Mouse (Mus musculus): Measurements from ENCODE around the gene Tspan7. TPM values are rescaled to one million over a fixed set of nuclear protein-coding genes. Genes with fewer than 3 reads are reported as not detected.
A peak's percentile ranks its signal among the peaks of the same experiment; 100 is the strongest.

The Tspan7 gene
- polyA plus RNA-seq (2015; fragmentation: Nextera tagmentation; extraction: Ambion mirVana), result 166 and 168 TPM in 2 replicates

GRCm38 (mm10) chrX:10484872-10485569, at the start of gene Tspan7:
TSS of gene Tspan7 (plus strand) at chrX:10485158.
- Histone ChIP-seq H3K9ac (ENCODE audit: low read depth, low read length) (peak within 1 kb of the TSS; percentile 67), H3K27me3 (replicated peaks; ENCODE audit: control insufficient read depth, insufficient read depth, low read length) (no peaks in the 10 kb centered on the region), H3K27ac (ENCODE audit: low read length) (peak within 1 kb of the TSS; percentile 57), H3K36me3 (ENCODE audit: control insufficient read depth, insufficient read depth, low read length) (no peaks in the 10 kb centered on the region), H3K4me2 (ENCODE audit: low read depth, low read length) (peak within 1 kb of the TSS; percentile 58), H3K4me3 (ENCODE audit: low read length) (peak within 1 kb of the TSS; percentile 58), H3K9me3 (ENCODE audit: control insufficient read depth, low read length) (no peaks in the 10 kb centered on the region), H3K4me1 (ENCODE audit: control insufficient read depth, insufficient read depth, low read length) (no peaks in the 10 kb centered on the region)
- ATAC-seq, result peak; percentile 84
- WGBS, result 18% methylated on average over 35 of the region's 41 CpGs

- ATAC-seq, result peak; percentile 75
- Histone ChIP-seq H3K36me3 (ENCODE audit: control insufficient read depth, insufficient read depth, low read length) (no peaks in the 10 kb centered on the region), H3K9me3 (ENCODE audit: control insufficient read depth, low read length) (no peaks in the 10 kb centered on the region), H3K4me1 (ENCODE audit: control insufficient read depth, insufficient read depth, low read length) (no peaks in the 10 kb centered on the region), H3K27ac (ENCODE audit: low read length) (no peak overlapping the region), H3K4me3 (ENCODE audit: low read length) (no peak overlapping the region), H3K27me3 (replicated peaks; ENCODE audit: control insufficient read depth, insufficient read depth, low read length) (no peaks in the 10 kb centered on the region), H3K9ac (ENCODE audit: low read depth, low read length) (no peak overlapping the region), H3K4me2 (ENCODE audit: low read depth, low read length) (no peak overlapping the region)
- 78% methylated on average over 10 of the region's 10 CpGs for WGBS
Measured at GRCm38 (mm10) chrX:10449323-10449980, 35.5 kb upstream of the Tspan7 start.

- 45% methylated on average over 2 of the region's 2 CpGs for WGBS
- ATAC-seq, result no peak
- no peaks in the 10 kb centered on the region for H3K4me1 ChIP-seq (ENCODE audit: control insufficient read depth, insufficient read depth, low read length)
- H3K9me3 ChIP-seq (ENCODE audit: control insufficient read depth, low read length), result no peaks in the 10 kb centered on the region
- no peak overlapping the region for H3K4me3 ChIP-seq (ENCODE audit: low read length)
- no peak overlapping the region for H3K27ac ChIP-seq (ENCODE audit: low read length)
- no peak overlapping the region for H3K4me2 ChIP-seq (ENCODE audit: low read depth, low read length)
- no peaks in the 10 kb centered on the region for H3K36me3 ChIP-seq (ENCODE audit: control insufficient read depth, insufficient read depth, low read length)
- H3K27me3 ChIP-seq (replicated peaks; ENCODE audit: control insufficient read depth, insufficient read depth, low read length), result no peaks in the 10 kb centered on the region
- no peak overlapping the region for H3K9ac ChIP-seq (ENCODE audit: low read depth, low read length)
Measured at GRCm38 (mm10) chrX:10450143-10451060, 34.6 kb upstream of the Tspan7 start.

GRCm38 (mm10) chrX:10453798-10454197, 31.2 kb upstream of the Tspan7 start:
- no peak for ATAC-seq
- no peaks in the 10 kb centered on the region for H3K27me3 ChIP-seq (replicated peaks; ENCODE audit: control insufficient read depth, insufficient read depth, low read length)
- H3K9me3 ChIP-seq (ENCODE audit: control insufficient read depth, low read length), result no peaks in the 10 kb centered on the region
- H3K4me3 ChIP-seq (ENCODE audit: low read length), result no peak overlapping the region
- no peak overlapping the region for H3K9ac ChIP-seq (ENCODE audit: low read depth, low read length)
- WGBS, result 36% methylated on average over 1 of the region's 1 CpGs
- H3K36me3 ChIP-seq (ENCODE audit: control insufficient read depth, insufficient read depth, low read length), result no peaks in the 10 kb centered on the region
- no peaks in the 10 kb centered on the region for H3K4me1 ChIP-seq (ENCODE audit: control insufficient read depth, insufficient read depth, low read length)
- H3K4me2 ChIP-seq (ENCODE audit: low read depth, low read length), result no peak overlapping the region
- no peak overlapping the region for H3K27ac ChIP-seq (ENCODE audit: low read length)

GRCm38 (mm10) chrX:10457256-10457655, 27.7 kb upstream of the Tspan7 start:
- Histone ChIP-seq H3K4me3 (ENCODE audit: low read length) (no peak overlapping the region), H3K27ac (ENCODE audit: low read length) (no peak overlapping the region), H3K9ac (ENCODE audit: low read depth, low read length) (no peak overlapping the region), H3K36me3 (ENCODE audit: control insufficient read depth, insufficient read depth, low read length) (no peaks in the 10 kb centered on the region), H3K4me1 (ENCODE audit: control insufficient read depth, insufficient read depth, low read length) (no peaks in the 10 kb centered on the region), H3K9me3 (ENCODE audit: control insufficient read depth, low read length) (no peaks in the 10 kb centered on the region), H3K27me3 (replicated peaks; ENCODE audit: control insufficient read depth, insufficient read depth, low read length) (no peaks in the 10 kb centered on the region), H3K4me2 (ENCODE audit: low read depth, low read length) (no peak overlapping the region)
- no peak for ATAC-seq
- WGBS, result 88% methylated on average over 3 of the region's 3 CpGs

GRCm38 (mm10) chrX:10477088-10477487, 7.9 kb upstream of the Tspan7 start:
- H3K27me3 ChIP-seq (replicated peaks; ENCODE audit: control insufficient read depth, insufficient read depth, low read length), result no peaks in the 10 kb centered on the region
- no peaks in the 10 kb centered on the region for H3K4me1 ChIP-seq (ENCODE audit: control insufficient read depth, insufficient read depth, low read length)
- H3K9ac ChIP-seq (ENCODE audit: low read depth, low read length), result no peak overlapping the region
- no peaks in the 10 kb centered on the region for H3K36me3 ChIP-seq (ENCODE audit: control insufficient read depth, insufficient read depth, low read length)
- no peak overlapping the region for H3K4me3 ChIP-seq (ENCODE audit: low read length)
- H3K9me3 ChIP-seq (ENCODE audit: control insufficient read depth, low read length), result no peaks in the 10 kb centered on the region
- ATAC-seq, result peak; percentile 76
- H3K27ac ChIP-seq (ENCODE audit: low read length), result no peak overlapping the region; the same call in 1 of the 2 replicates
- no peak overlapping the region for H3K4me2 ChIP-seq (ENCODE audit: low read depth, low read length)
- 81% methylated on average over 1 of the region's 1 CpGs for WGBS

GRCm38 (mm10) chrX:10479031-10479886, 5.7 kb upstream of the Tspan7 start:
- Histone ChIP-seq H3K4me2 (ENCODE audit: low read depth, low read length) (no peak overlapping the region), H3K9me3 (ENCODE audit: control insufficient read depth, low read length) (no peaks in the 10 kb centered on the region), H3K9ac (ENCODE audit: low read depth, low read length) (no peak overlapping the region), H3K27me3 (replicated peaks; ENCODE audit: control insufficient read depth, insufficient read depth, low read length) (no peaks in the 10 kb centered on the region), H3K27ac (ENCODE audit: low read length) (no peak overlapping the region), H3K4me1 (ENCODE audit: control insufficient read depth, insufficient read depth, low read length) (no peaks in the 10 kb centered on the region), H3K4me3 (ENCODE audit: low read length) (no peak overlapping the region), H3K36me3 (ENCODE audit: control insufficient read depth, insufficient read depth, low read length) (no peaks in the 10 kb centered on the region)
- WGBS, result 67% methylated on average over 10 of the region's 10 CpGs
- ATAC-seq, result peak; percentile 39; the same call in 1 of the 2 replicates

GRCm38 (mm10) chrX:10479943-10480342, 5.0 kb upstream of the Tspan7 start:
- Histone ChIP-seq H3K27me3 (replicated peaks; ENCODE audit: control insufficient read depth, insufficient read depth, low read length) (no peaks in the 10 kb centered on the region), H3K9me3 (ENCODE audit: control insufficient read depth, low read length) (no peaks in the 10 kb centered on the region), H3K4me1 (ENCODE audit: control insufficient read depth, insufficient read depth, low read length) (no peaks in the 10 kb centered on the region), H3K4me3 (ENCODE audit: low read length) (no peak overlapping the region), H3K27ac (ENCODE audit: low read length) (no peak overlapping the region), H3K36me3 (ENCODE audit: control insufficient read depth, insufficient read depth, low read length) (no peaks in the 10 kb centered on the region), H3K9ac (ENCODE audit: low read depth, low read length) (no peak overlapping the region), H3K4me2 (ENCODE audit: low read depth, low read length) (no peak overlapping the region)
- whole genome bisulfite sequencing, result 44% methylated on average over 4 of the region's 4 CpGs
- ATAC-seq, result peak; percentile 72
